Mouse (Mus musculus) adipocyte (in vitro differentiated cells): ENCODE results near the gene Rimklb.
"Not testable (repeated sequence)": the region's sequence is repeated elsewhere in the genome, so short reads cannot be mapped to it uniquely, and the experiment has no call there.

Experiments
- DNase-seq: peaks from one replicate; pipeline ENCODE4 v3.0.0-alpha.2; 2016; ENCODE audit warnings: low spot score

Gene Rimklb

GRCm38 (mm10) chr6:122495082-122495881 lies 3.3 kb downstream of the Rimklb start:
- DNase-seq = peak; percentile 31

- no peak for DNase-seq
Measured at GRCm38 (mm10) chr6:122493799-122494472, 4.6 kb downstream of the Rimklb start.

GRCm38 (mm10) chr6:122492479-122492878 lies 6.1 kb downstream of the Rimklb start:
- DNase-seq = no peak

- no peak for DNase-seq
Measured at GRCm38 (mm10) chr6:122491557-122491956, 7.0 kb downstream of the Rimklb start.

- no peak for DNase-seq
Measured at GRCm38 (mm10) chr6:122490929-122491512, 7.5 kb downstream of the Rimklb start.

GRCm38 (mm10) chr6:122486297-122487117 lies 12.1 kb downstream of the Rimklb start:
- no peak for DNase-seq

GRCm38 (mm10) chr6:122485401-122486296 lies 12.9 kb downstream of the Rimklb start:
- DNase-seq = no peak

GRCm38 (mm10) chr6:122478062-122478461 lies 20.5 kb downstream of the Rimklb start:
- no peak for DNase-seq

- not testable (repeated sequence) for DNase-seq
Measured at GRCm38 (mm10) chr6:122471461-122471860, 27.1 kb downstream of the Rimklb start.

- DNase-seq = no peak
Measured at GRCm38 (mm10) chr6:122470240-122470639, 28.3 kb downstream of the Rimklb start.

GRCm38 (mm10) chr6:122469030-122469640 lies 29.4 kb downstream of the Rimklb start:
- no peak for DNase-seq

- DNase-seq = no peak
Measured at GRCm38 (mm10) chr6:122466092-122466713, 32.4 kb downstream of the Rimklb start.

- no peak for DNase-seq
Measured at GRCm38 (mm10) chr6:122458946-122459693, 39.4 kb downstream of the Rimklb start.

- no peak for DNase-seq
Measured at GRCm38 (mm10) chr6:122447848-122448247, 50.7 kb downstream of the Rimklb start.

- no peak for DNase-seq
Measured at GRCm38 (mm10) chr6:122445215-122445614, 53.3 kb downstream of the Rimklb start.

- DNase-seq = no peak
Measured at GRCm38 (mm10) chr6:122440632-122441226, 57.8 kb downstream of the Rimklb start.

GRCm38 (mm10) chr6:122439249-122439648 lies 59.3 kb downstream of the Rimklb start:
- no peak for DNase-seq

- DNase-seq = no peak
Measured at GRCm38 (mm10) chr6:122435270-122435669, 63.3 kb downstream of the Rimklb start.

GRCm38 (mm10) chr6:122427456-122427855 lies 71.1 kb downstream of the Rimklb start:
- DNase-seq = no peak
